Mouse (Mus musculus) embryonic stem cell, embryonic (primary cell): ENCODE data around the gene Gm20219.

Experiments
- CTCF ChIA-PET, 4 experiments: fragments of 300-600 bp in 2 of 4; fragments of 350-600 bp in 2 of 4; sonication (Branson Sonifier 250); formaldehyde crosslinking; loops; one replicate each; lab custom pipeline; 2022; ENCODE audit warnings: inconsistent platforms in 2 of 4; lab: Charles Lee
- POLR2A ChIA-PET, 4 experiments: fragments of 300-600 bp in 2 of 4; fragments of 350-600 bp in 2 of 4; sonication (Branson Sonifier 250); formaldehyde crosslinking; loops; one replicate each; lab custom pipeline; 2022; ENCODE audit warnings: antibody characterized with exemption in 4 of 4, inconsistent platforms in 1 of 4; lab: Charles Lee

Gene Gm20219

DNA sequence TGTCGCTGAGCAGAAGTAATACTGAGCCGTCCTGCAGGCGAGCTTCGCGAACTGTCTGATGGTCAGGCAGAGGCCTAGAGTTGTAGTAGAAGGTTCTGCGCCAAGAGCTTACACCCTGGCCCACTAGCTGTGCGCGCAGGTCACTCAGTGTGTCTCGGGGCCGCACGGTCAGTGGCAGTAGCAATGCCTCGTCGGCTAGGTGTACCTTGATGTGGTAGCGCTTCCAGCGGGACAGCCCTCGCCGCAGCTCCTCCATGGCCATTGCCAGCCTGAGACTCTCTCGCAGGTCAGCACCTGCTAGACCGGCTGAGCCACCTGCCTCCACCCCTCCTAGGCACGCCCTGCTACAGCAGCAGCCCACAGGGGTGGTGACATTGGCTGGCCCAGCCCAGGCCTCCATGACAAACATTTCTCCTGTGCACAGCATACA, at the start of gene Gm20219:
Gene Gm20219 (minus strand): TSS at position 266 of the 430 bp plus-strand sequence.
- POLR2A ChIA-PET = interaction anchor here in 3 of 4 experiments (0.5 to 2.4 kb wide), 27 partner anchors 14 to 479 kb away, joined by 3 to 15 read pairs (median 4); partner anchors contain the start of genes Lonp1 (in 1 of the 3), Ranbp3 (in 1 of the 3), Rpl36 (in 1 of the 3) and Safb (in 1 of the 3)
- CTCF ChIA-PET = interaction anchor here (0.8 to 4.4 kb wide), 33 partner anchors 8 to 423 kb away, joined by 3 to 41 read pairs (median 6); partner anchors contain the start of gene Kdm4b (in 1 of the 4)

DNA sequence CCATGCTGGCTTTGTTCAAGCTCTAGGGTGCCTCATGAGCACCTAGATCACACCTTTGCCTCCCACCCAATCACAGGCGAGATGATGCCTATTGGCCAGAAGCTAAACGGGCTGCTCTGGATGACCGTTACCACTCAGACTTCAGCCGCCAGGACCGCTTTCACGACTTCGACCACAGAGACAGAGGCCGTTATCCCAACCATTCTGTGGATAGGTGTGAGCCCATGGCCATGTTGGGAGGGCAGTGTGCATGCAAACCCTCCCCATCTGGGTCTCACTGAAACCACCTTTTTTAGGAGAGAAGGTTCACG, 49.8 kb upstream of the Gm20219 start:
- POLR2A ChIA-PET = interaction anchor here in 3 of 4 experiments (0.6 to 26.8 kb wide), 34 partner anchors 4 to 314 kb away, joined by 3 to 419 read pairs (median 4); partner anchors contain the start of genes Rpl36 (in 3 of the 3), Catsperd (in 2 of the 3), Lonp1 (in 2 of the 3) and Ranbp3 (in 2 of the 3)
- CTCF ChIA-PET = interaction anchor here in 2 of 4 experiments (1.0 to 1.1 kb wide), 2 partner anchors 45 to 163 kb away, joined by 3 to 4 read pairs; no protein-coding TSS in a partner anchor

DNA sequence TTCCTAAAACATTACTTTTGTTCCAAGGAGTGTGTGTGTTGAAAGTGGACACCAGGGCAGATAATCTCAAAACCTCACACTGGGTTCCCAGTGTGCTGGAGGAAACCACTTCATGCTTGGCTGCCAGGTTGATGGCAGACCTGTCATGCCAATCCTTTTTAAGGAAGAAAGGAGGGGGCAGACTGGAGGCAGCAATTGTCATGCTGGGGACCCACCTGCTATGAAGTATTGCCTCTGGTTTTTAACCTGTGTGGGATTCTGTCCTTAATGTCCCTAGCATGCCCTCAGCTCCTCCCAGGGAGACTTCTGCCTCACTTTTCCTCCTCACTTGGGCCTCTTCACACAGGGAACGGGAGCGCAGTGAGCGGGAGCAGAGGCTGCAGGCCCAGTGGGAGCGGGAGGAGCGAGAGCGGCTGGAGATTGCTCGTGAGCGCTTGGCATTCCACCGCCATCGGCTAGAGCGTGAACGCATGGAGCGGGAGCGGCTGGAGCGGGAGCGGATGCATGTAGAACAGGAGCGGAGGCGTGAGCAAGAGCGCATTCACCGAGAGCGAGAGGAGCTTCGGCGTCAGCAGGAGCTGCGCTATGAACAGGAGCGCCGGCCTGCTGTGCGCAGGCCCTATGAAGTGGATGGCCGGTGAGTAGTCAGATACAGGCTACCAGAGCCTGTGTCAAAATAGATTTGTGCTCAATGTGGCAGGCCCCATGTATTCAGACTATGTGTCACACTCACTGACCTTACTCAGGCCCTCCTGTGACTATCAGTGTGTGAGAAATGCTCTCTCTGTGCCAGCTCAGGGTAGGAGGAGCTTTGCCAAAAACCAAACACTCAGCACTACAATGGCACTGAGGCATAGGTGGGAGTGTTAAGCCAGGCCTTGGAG, 49.2 kb upstream of the Gm20219 start:
- POLR2A ChIA-PET = interaction anchor here in 3 of 4 experiments (0.6 to 26.8 kb wide), 33 partner anchors 4 to 313 kb away, joined by 3 to 419 read pairs (median 4); partner anchors contain the start of genes Rpl36 (in 3 of the 3), Catsperd (in 2 of the 3), Lonp1 (in 2 of the 3) and Ranbp3 (in 2 of the 3)
- CTCF ChIA-PET = interaction anchor here in 2 of 4 experiments (1.0 to 1.1 kb wide), 2 partner anchors 45 to 163 kb away, joined by 3 to 4 read pairs; no protein-coding TSS in a partner anchor

DNA sequence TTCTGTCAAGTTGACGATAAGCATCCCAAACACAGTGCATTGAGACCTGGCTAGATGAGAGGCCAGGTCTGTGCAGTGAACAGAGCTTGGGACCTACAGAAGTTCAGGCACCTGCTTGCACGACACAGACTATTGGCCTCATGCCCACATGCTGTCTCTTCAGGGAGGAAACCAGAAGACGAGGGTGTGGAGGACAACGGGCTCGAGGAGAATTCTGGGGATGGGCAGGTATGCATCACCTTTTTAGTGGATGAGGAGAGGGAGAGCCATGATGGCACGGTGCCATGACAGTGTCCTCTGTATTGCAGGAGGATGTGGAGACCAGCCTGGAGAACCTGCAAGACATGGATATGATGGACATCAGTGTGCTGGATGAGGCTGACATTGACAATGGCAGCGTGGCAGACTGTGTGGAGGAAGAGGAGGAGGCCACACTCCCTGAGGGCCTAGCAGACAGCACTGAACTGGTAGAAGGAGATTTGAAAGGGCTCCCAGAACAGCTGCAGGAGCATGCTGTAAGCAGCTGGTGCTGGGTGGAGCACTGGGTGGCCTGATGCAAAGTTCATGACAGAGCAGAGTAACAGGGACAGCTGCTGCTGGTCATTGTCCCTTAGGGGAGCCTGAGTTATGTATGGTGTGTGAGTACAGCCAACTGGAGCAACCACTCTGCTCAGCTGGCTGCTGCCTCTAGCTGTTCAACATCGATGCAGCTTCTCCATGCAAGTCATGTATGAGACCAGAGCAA, 39.5 kb upstream of the Gm20219 start:
- CTCF ChIA-PET = no interaction called here
- POLR2A ChIA-PET = interaction anchor here (0.5 to 26.8 kb wide), 14 partner anchors 9 to 260 kb away, joined by 3 to 419 read pairs (median 6); partner anchors contain the start of genes Safb (in 3 of the 4), Safb2 (in 3 of the 4), 2410015M20Rik (in 1 of the 4) and Catsperd (in 1 of the 4)

DNA sequence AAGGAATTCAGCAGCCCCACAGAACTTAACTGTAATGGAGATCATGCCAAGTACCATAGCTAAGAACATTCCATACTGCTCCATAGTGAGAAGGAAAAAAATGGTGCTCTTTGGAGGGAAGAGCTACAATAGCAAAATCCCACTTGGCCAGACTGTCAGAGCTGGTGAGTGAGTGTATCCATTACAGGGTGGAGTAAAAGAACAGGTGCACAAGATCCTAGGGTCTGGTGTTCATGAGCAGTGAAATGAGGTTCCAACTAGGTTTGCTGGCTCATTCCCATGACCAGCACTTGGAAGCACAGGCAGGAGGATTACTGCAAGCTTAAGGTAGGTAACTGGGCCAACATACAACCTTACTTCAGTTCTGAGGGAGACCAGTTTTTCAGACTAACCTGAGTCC, 38.4 kb upstream of the Gm20219 start:
- POLR2A ChIA-PET = interaction anchor here in 3 of 4 experiments (0.6 to 26.8 kb wide), 16 partner anchors 8 to 289 kb away, joined by 3 to 419 read pairs (median 4); partner anchors contain the start of genes Safb (in 2 of the 3), Safb2 (in 2 of the 3), 2410015M20Rik (in 1 of the 3) and Lonp1 (in 1 of the 3)
- CTCF ChIA-PET = interaction anchor here in 2 of 4 experiments (0.5 to 0.7 kb wide), 2 partner anchors 34 to 144 kb away, joined by 3 to 4 read pairs; no protein-coding TSS in a partner anchor

DNA sequence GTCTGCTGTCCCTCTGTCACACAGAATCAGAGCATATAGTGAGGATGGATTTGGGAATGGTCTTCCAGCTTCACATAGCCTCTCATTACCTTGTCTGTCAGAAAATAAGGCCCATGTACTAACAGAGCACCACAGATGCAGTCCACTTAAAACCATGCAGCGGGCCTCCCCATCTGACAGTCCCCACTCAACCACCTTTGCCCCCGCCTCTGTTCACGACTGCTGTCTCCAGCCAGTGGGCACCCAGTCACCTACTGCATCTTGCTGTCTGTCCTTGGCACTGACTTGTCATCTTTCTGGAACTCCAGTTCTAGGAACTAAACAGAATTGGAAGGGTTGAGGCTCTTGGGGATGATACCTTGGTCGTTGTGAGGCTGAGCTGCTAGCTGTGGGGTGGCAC, 34.7 kb upstream of the Gm20219 start:
- ChIA-PET POLR2A (interaction anchor here in 2 of 4 experiments (0.9 to 26.8 kb wide), 15 partner anchors 6 to 285 kb away, joined by 3 to 419 read pairs (median 58); partner anchors contain the start of genes 2410015M20Rik (in 2 of the 2), Catsperd (in 2 of the 2), Lonp1 (in 2 of the 2) and Ranbp3 (in 2 of the 2)), CTCF (no interaction called here)

DNA sequence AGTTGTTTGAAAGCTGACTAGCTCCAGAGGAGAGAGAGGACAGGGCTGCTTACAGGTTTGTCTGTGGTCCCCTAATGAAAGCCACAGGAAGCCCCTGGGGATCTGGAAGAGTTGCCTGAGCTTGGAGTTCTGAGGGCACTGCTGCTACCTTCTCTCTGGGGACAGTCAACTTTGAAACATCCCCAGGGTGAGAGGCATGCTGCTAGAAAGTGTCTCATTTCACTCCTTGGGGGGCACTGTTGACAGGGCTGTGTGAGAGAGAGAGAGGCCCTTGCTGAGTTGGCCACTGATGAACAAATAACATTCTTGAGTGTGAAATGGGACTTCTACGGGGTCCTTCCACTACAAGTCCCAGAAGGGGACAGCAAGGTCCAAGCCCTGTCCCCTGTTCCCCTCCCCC, 33.6 kb upstream of the Gm20219 start:
- ChIA-PET POLR2A (interaction anchor here in 3 of 4 experiments (0.9 to 26.8 kb wide), 23 partner anchors 7 to 284 kb away, joined by 3 to 419 read pairs (median 6); partner anchors contain the start of genes Lonp1 (in 3 of the 3), 2410015M20Rik (in 2 of the 3), Catsperd (in 2 of the 3) and Kdm4b (in 2 of the 3)), CTCF (interaction anchor here in 3 of 4 experiments (0.6 to 1.0 kb wide), 4 partner anchors 9 to 99 kb away, joined by 3 read pairs; partner anchors contain the start of gene Ranbp3 (in 1 of the 3))

DNA sequence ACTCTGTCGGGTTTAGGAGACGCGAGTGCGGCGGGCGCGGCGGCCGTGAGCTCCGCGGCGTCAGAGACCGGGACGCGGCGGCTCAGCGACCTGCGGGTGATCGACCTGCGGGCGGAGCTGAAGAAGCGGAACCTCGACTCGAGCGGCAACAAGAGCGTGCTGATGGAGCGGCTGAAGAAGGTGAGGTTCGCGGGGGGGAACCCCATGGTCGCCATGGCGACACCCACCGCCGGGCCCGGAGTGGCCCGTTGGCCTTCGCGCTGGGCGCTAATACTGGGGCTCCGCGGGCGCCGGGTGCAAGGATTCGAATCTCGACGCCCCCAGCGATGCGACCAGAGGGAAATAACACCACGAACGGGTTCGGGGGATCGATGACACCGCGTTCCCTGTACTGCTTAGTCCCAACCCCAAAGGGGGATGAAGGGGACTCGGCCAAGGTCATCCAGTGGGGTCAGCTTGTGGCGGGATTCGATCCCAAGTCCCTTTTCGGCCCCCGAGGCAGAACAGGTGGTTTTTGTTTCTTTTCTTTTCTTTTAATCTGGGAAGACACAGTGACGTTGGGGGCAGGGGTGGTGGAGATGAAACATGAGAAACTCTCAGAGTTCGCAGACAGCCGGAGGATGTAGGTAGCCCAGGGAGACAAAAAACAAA, 31.1 kb upstream of the Gm20219 start:
- ChIA-PET CTCF (interaction anchor here in 1 of 4 experiments (1.0 to 2.0 kb wide), 2 partner anchors 27 to 32 kb away, joined by 3 to 5 read pairs; no protein-coding TSS in a partner anchor), POLR2A (interaction anchor here (0.6 to 26.8 kb wide), 75 partner anchors 8 to 506 kb away, joined by 3 to 419 read pairs (median 6); partner anchors contain the start of genes Catsperd (in 3 of the 4), Dus3l (in 3 of the 4), Lonp1 (in 3 of the 4) and Ranbp3 (in 3 of the 4))

DNA sequence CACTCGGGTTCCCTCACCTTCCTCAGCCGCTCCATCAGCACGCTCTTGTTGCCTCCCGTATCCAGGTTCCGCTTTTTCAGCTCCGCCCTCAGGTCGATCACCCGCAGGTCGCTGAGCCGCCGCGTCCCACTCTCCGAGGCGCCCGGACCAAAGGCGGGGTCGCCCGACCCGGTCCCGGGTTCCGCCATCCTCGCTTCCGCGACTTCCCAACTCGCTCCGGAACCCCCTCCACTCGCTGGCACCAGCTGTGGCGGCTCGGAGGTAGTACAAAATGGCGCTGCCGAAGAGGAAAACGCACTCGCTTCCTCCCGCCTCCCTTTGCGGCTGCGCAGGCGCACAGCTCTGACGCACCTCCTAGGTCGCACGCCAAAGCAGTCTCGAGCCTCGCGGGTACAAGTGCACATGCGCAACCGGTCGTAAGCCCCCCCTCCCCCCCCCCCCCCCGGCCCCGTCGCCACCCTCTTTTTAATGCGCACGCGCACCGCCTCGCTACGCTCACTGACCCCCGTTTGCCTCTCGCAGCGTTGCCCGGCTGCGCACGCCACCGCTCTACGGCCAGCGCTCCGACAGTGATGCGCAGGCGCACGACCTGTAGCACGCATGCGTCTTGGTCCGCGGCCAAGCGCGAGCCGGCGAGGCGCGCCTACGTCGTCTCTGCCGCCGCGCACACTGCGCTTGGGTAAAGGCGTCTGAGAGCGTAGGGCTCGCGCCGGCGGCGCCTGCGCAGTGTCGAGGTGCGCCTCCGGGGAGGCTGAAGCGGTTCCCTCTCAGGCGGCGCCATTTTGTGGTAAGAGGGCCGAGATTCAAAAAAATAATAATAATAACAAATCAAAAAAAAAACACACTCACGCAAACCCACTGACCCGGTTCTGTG, 30.3 kb upstream of the Gm20219 start, which contains the start of the genes Safb2 and Safb:
Gene Safb2 (minus strand): TSS at position 329 of the 874 bp plus-strand sequence.
Gene Safb (plus strand): TSS at position 569 of the 874 bp plus-strand sequence.
- CTCF ChIA-PET = interaction anchor here in 3 of 4 experiments (0.6 to 2.0 kb wide), 11 partner anchors 26 to 405 kb away, joined by 3 to 5 read pairs (median 3); partner anchors contain the start of genes Kdm4b (in 1 of the 3) and Ranbp3 (in 1 of the 3)

DNA sequence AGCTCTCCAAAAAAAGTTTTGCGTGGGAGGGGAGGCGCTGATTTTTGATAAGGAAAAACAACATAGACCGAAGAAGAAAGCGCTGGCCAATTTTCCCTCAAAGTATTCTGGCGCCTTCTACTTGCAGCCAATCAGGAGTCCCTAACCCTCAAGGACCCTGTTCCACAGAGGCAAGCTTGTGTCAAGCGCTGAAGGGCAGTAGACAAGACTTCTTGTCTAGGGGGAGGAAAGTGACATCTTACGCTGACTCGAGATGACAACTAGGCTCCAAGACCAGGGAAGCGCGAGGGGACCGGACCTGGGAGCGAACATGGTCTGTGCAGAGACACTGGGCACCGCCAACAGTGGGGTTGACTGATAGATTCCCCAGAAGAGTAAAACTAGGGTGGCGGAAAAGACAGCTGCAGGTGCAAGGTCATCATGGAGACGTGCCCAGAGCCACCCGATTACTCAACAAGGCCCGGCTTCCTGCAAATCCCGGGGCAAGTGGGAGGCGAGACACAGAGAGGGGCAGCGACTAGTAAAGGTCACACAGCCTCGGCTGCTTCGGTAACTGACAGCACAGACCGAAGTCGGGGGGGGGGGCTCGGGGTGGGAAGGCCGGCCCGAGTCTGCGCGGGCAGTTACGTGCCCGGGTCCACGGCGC, 29.5 kb upstream of the Gm20219 start:
- CTCF ChIA-PET = interaction anchor here in 2 of 4 experiments (0.6 to 2.0 kb wide), 10 partner anchors 25 to 406 kb away, joined by 3 to 6 read pairs (median 4); partner anchors contain the start of genes Kdm4b (in 1 of the 2) and Ranbp3 (in 1 of the 2)
- POLR2A ChIA-PET = interaction anchor here (0.5 to 26.8 kb wide), 110 partner anchors 8 to 544 kb away, joined by 3 to 419 read pairs (median 4); partner anchors contain the start of genes 2410015M20Rik (in 3 of the 4), Catsperd (in 3 of the 4), Lonp1 (in 3 of the 4) and Ranbp3 (in 3 of the 4)

More for the DNA sequence above, 30.3 kb upstream of the Gm20219 start, which contains the start of the genes Safb2 and Safb:
- POLR2A ChIA-PET = interaction anchor here (0.5 to 26.8 kb wide), 126 partner anchors 9 to 545 kb away, joined by 3 to 419 read pairs (median 4); partner anchors contain the start of genes 2410015M20Rik (in 3 of the 4), Catsperd (in 3 of the 4), Dus3l (in 3 of the 4) and Lonp1 (in 3 of the 4)

DNA sequence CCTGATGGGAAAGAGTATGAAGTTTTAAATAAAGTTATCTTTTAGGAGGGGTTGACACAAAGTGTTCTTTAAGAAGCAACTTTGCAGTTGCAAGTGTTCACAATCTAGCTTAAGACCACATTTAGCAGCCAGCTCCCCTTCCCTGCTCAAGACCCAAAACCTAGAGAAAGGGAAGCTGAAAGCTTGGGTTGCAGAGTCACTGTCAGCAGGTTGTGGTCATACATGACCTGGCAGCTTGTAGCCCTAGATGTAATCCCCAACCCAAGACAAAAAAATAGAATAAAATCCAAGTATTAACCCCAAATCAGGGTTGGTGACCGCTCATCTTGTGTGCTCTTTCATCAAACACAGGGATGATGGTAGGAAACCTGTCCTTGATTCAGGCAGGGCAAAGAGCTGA, 28.9 kb upstream of the Gm20219 start:
- POLR2A ChIA-PET = interaction anchor here (0.6 to 26.8 kb wide), 48 partner anchors 8 to 448 kb away, joined by 3 to 419 read pairs (median 6); partner anchors contain the start of genes 2410015M20Rik (in 3 of the 4), Catsperd (in 3 of the 4), Lonp1 (in 3 of the 4) and Ranbp3 (in 2 of the 4)
- CTCF ChIA-PET = interaction anchor here in 1 of 4 experiments (1.6 kb wide), 1 partner anchor 30 kb away, joined by 6 read pairs; no protein-coding TSS in a partner anchor

DNA sequence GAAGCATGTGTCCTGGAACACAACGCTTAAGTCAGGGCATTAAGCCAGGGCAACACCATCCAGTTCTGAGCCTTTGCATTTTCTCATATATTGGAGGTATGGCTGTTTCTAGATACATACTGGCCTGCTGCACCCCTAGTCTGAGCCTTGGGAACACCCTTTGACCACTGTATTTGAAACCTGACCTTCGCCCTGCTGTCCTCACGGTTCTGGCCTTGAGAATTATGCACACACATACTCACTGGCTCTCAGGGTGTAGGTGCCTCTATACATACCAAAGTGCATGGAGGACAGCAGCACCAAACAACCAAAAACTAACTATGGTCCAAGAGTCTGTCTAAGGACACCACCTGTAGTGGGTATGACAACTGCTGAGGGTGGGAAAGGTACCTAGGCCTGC, 18.8 kb upstream of the Gm20219 start:
- ChIA-PET POLR2A (interaction anchor here in 2 of 4 experiments (0.6 to 6.2 kb wide), 7 partner anchors 10 to 137 kb away, joined by 3 to 58 read pairs (median 7); partner anchors contain the start of genes Safb (in 2 of the 2), Safb2 (in 2 of the 2) and Gm20219 (in 1 of the 2)), CTCF (no interaction called here)

DNA sequence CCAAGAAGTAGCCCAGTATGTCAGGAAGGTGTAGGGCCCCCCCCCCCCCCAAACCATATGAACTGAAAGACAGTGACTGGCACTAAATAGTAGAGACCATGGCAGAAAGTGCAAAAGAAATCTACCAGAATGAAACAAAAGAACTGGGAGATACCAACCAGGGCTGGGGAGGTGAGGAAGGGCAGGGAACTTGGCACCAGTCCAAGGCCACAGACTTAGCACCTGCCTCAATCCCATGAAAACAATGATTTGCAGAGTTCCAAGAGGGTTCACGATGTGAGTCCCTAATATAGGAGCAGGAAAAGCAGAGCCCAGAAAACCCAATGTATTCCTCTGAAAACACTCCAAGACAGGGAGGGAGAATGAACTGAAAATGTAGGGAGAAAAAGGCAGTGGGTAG, 18.0 kb upstream of the Gm20219 start:
- CTCF ChIA-PET = no interaction called here
- POLR2A ChIA-PET = interaction anchor here in 1 of 4 experiments (0.6 to 6.2 kb wide), 3 partner anchors 11 to 40 kb away, joined by 6 to 46 read pairs (median 7); partner anchors contain the start of genes Safb and Safb2

DNA sequence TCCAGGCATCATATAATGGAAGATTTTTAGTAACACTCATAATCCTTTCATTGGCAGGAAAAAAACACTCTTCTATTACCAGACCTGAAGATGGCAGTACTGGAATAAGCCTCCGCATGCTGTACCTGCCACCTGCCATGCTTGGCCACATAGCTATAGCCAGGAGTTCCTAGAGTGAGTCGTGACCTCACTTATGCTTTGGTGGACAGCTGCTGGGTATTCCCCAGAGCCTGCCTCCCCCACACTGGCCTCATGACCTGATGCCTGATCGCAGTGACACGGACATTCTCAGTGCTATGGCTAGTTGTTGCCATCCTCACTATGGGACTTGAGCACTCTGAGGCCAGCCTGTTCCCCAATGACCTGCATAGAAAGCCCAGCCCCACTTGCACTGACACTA, 16.1 kb upstream of the Gm20219 start:
- POLR2A ChIA-PET = interaction anchor here in 2 of 4 experiments (1.0 to 6.2 kb wide), 9 partner anchors 9 to 201 kb away, joined by 3 to 46 read pairs (median 5); partner anchors contain the start of genes Safb (in 2 of the 2), Safb2 (in 2 of the 2) and Ranbp3 (in 1 of the 2)
- CTCF ChIA-PET = interaction anchor here in 2 of 4 experiments (0.6 to 1.2 kb wide), 2 partner anchors 17 to 63 kb away, joined by 3 read pairs; no protein-coding TSS in a partner anchor
